Mouse (Mus musculus) C2C12 (cell line): ENCODE measurements around the gene Fam114a1.
A peak's percentile ranks its signal among the peaks of the same experiment; 100 is the strongest.

Experiments
- CEBPB ChIP-seq: IDR thresholded peaks from one replicate; pipeline ENCODE4 v1.6.1; 2011; ENCODE audit warnings: low read depth, mild to moderate bottlenecking, control low read depth, moderate library complexity
- CTCF ChIP-seq: IDR thresholded peaks from one replicate; pipeline ENCODE4 v1.5.1; 2011; ENCODE audit not compliant: control insufficient read depth, insufficient read depth, insufficient read length
- FOSL1 ChIP-seq: IDR thresholded peaks from one replicate; pipeline ENCODE4 v1.8.0; 2011; ENCODE audit warnings: mild to moderate bottlenecking, low read length; ENCODE audit not compliant: poor library complexity, insufficient read depth, severe bottlenecking
- MAX ChIP-seq: IDR thresholded peaks from one replicate; pipeline ENCODE4 v1.6.1; 2011; ENCODE audit warnings: mild to moderate bottlenecking, control low read depth
- MYOD1 ChIP-seq: IDR thresholded peaks from one replicate; pipeline ENCODE4 v1.6.1; 2011; ENCODE audit warnings: low read depth; ENCODE audit not compliant: control insufficient read depth, insufficient read length
- MYOG ChIP-seq: IDR thresholded peaks from one replicate; pipeline ENCODE4 v1.6.1; 2011; ENCODE audit not compliant: control insufficient read depth, insufficient read length; ENCODE audit errors: extremely low read depth
- USF1 ChIP-seq: IDR thresholded peaks from one replicate; pipeline ENCODE4 v1.6.1; 2011; ENCODE audit warnings: low read depth, mild to moderate bottlenecking, control low read depth, moderate library complexity

DNA sequence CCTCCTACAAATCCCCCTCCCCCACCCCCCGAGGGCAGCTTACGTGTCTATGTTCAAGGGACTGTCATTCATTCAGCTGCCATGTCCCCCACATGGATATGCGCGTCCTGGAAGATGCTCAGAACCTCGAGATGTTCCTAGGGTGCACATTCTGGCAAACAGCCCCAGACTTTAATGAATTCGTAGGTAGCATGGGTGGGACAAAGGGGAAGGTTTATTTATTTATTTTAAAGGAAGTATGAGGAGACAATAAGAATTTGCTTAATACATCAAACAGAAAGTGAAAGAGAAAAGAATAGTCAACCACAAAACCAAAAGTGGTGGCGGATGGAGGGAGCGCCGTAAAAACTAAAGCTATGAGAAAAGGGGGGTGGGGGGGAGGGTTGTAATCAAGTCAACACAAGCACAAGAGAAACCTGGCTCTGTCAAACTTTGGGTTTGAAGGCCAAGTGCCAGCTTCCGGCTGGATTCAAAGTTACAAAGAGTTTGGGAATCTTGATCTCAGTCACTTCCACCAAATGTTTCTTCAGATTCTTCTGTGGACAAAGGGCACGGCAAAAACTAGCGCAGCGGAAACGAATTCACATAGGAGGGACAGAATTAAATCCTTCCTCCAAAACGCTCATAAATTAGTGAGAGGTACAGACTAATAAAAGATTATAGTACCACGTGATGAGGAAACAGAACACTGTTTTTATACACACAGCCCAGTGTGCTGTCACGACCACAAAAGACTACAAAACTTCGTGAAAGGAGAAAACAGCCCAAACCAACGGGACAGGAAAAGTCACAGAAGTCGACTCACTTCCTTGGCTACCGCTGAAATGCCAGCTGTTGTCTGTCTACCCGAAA, 10.7 kb upstream of the Fam114a1 start:
- TF ChIP-seq CTCF: no peak
- peak; percentile 92 for TF ChIP-seq USF1
- peak; percentile 37 for TF ChIP-seq MAX
- no peak for TF ChIP-seq MYOD1
- no peak for TF ChIP-seq CEBPB
- no peak for TF ChIP-seq MYOG
- no peak for TF ChIP-seq FOSL1
